Mouse (Mus musculus): ENCODE results near the gene Syt5.

DNA sequence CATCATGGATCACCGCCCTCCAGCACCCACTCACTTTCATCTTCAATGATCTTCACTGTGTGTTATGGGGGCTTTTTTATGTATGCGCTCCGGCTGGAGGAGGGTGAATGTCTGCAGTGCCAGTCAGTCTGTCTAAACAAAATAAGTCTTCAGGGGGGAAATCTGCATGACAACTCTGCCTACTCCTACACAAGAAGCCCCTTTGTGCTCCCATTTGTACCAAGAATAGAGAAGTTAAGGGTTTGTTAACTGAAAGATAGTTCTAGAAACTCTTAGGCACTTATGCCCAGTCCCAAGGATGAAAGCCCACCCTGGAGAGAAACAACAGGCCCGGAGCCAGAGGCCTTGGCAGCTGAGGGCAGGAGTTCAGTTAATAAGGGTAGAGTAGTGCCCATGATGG lies 11.0 kb downstream of the Syt5 start:
- no peak for TF ChIP-seq CTCF (conservative IDR thresholded peaks at IDR 0.05; ENCODE audit: low read length)
- TF ChIP-seq NANOG (IDR thresholded peaks at IDR 0.05; ENCODE audit: borderline replicate concordance, low read length) = peak; percentile 95
